Mouse (Mus musculus) lung, postnatal 0 days (tissue): ENCODE measurements around the gene Stx6.

ENCODE experiments used
- CTCF ChIP-seq: IDR thresholded peaks from 2 replicates; pipeline ENCODE4 v1.5.1; 2016; ENCODE audit warnings: antibody characterized with exemption, mild to moderate bottlenecking
- EP300 ChIP-seq: IDR thresholded peaks from 2 replicates; pipeline ENCODE4 v1.6.1; 2016; ENCODE audit warnings: antibody characterized with exemption, mild to moderate bottlenecking, control low read depth

DNA sequence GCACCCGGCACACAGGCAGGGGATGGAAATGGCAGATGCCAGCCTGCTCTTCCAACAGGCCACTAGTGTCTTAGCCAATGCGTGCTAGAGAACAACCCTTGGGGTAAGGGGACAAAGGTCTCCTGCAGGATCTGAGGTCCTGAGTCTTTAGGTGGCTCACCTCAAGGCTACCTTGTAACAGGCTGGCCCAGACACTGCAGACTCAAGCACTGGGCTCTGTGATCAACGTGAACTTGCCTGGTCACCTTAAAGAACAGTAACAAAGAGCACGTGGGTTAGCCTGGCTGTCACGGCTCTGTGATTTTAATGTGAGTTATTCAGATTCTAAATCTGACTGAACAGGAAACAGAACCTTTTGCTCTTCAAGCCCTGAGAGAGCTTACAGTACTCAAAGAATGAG, 79.6 kb downstream of the Stx6 start:
- TF ChIP-seq CTCF, result no peak
- no peak for TF ChIP-seq EP300
